Mouse (Mus musculus) cortical plate, adult 2 months (tissue): ENCODE results near the gene E130311K13Rik. TPM values are rescaled to one million over a fixed set of nuclear protein-coding genes. Genes with fewer than 3 reads are reported as not detected.

ENCODE experiments used
- H3K27ac ChIP-seq: fragments of 200-500 bp; 2 replicates; pipeline ENCODE4 v1.5.1; 2012; ENCODE audit warnings: low read length, control low read depth, inconsistent platforms; ENCODE audit not compliant: insufficient read depth
- H3K4me1 ChIP-seq: fragments of 200-500 bp; 2 replicates; pipeline ENCODE4 v1.6.1; 2011; ENCODE audit warnings: low read length; ENCODE audit not compliant: control insufficient read depth, insufficient read depth
- H3K4me3 ChIP-seq: fragments of 200-500 bp; 2 replicates; pipeline ENCODE4 v1.5.1; 2011; ENCODE audit warnings: mild to moderate bottlenecking, low read length, control low read depth; ENCODE audit not compliant: insufficient read depth
- CTCF ChIP-seq: fragments of 200-500 bp; IDR thresholded peaks from 2 replicates; pipeline ENCODE4 v1.5.1; 2011; ENCODE audit warnings: mild to moderate bottlenecking, control low read depth, low read length; ENCODE audit not compliant: insufficient read depth; ENCODE audit errors: extremely low read depth
- POLR2A ChIP-seq: fragments of 200-500 bp; IDR thresholded peaks from 2 replicates; pipeline ENCODE4 v1.6.1; 2011; ENCODE audit warnings: mild to moderate bottlenecking, low read length, control low read depth; ENCODE audit not compliant: insufficient read depth; ENCODE audit errors: extremely low read depth
- polyA plus RNA-seq: library from polyadenylated mRNA; depleted of rRNA; stranded (reverse); fragments of >200 nt; gene quantifications from 2 replicates; pipeline ENCODE4 v1.2.3, GENCODE M21; 2012; rRNA removed

The E130311K13Rik gene
- polyA plus RNA-seq, 1 experiment = 9.0 TPM

GRCm38 (mm10) chr3:63897177-63897576, 32.1 kb downstream of the E130311K13Rik start:
- no peak overlapping the region for H3K4me3 ChIP-seq
- TF ChIP-seq CTCF (no peak), POLR2A (no peak)
- H3K27ac ChIP-seq = no peak overlapping the region
- no peaks in the 10 kb centered on the region for H3K4me1 ChIP-seq

- no peak overlapping the region for H3K27ac ChIP-seq
- H3K4me1 ChIP-seq = no peaks in the 10 kb centered on the region
- H3K4me3 ChIP-seq = no peak overlapping the region
- TF ChIP-seq POLR2A (no peak), CTCF (no peak)
Measured at GRCm38 (mm10) chr3:63896303-63896702, 33.0 kb downstream of the E130311K13Rik start.

- Histone ChIP-seq H3K27ac (no peak overlapping the region), H3K4me3 (no peak overlapping the region), H3K4me1 (no peaks in the 10 kb centered on the region)
- TF ChIP-seq POLR2A (no peak), CTCF (no peak)
Measured at GRCm38 (mm10) chr3:63895786-63896185, 33.5 kb downstream of the E130311K13Rik start.

GRCm38 (mm10) chr3:63893677-63894076, 35.6 kb downstream of the E130311K13Rik start:
- H3K4me1 ChIP-seq = no peaks in the 10 kb centered on the region
- no peak for TF ChIP-seq POLR2A
- TF ChIP-seq CTCF = no peak
- H3K27ac ChIP-seq = no peak overlapping the region
- H3K4me3 ChIP-seq = no peak overlapping the region

GRCm38 (mm10) chr3:63892154-63892553, 37.1 kb downstream of the E130311K13Rik start:
- Histone ChIP-seq H3K4me3 (no peak overlapping the region), H3K27ac (no peak overlapping the region), H3K4me1 (no peaks in the 10 kb centered on the region)
- TF ChIP-seq POLR2A (no peak), CTCF (no peak)

GRCm38 (mm10) chr3:63881065-63881464, 48.2 kb downstream of the E130311K13Rik start:
- Histone ChIP-seq H3K4me3 (no peak overlapping the region), H3K4me1 (no peaks in the 10 kb centered on the region), H3K27ac (no peak overlapping the region)
- TF ChIP-seq POLR2A (no peak), CTCF (no peak)

GRCm38 (mm10) chr3:63878995-63879666, 50.1 kb downstream of the E130311K13Rik start:
- Histone ChIP-seq H3K27ac (no peak overlapping the region), H3K4me1 (no peaks in the 10 kb centered on the region), H3K4me3 (no peak overlapping the region)
- TF ChIP-seq CTCF = no peak
- no peak for TF ChIP-seq POLR2A

GRCm38 (mm10) chr3:63872818-63873217, 56.5 kb downstream of the E130311K13Rik start:
- TF ChIP-seq POLR2A (no peak), CTCF (no peak)
- H3K4me3 ChIP-seq = no peak overlapping the region
- no peak overlapping the region for H3K27ac ChIP-seq
- no peaks in the 10 kb centered on the region for H3K4me1 ChIP-seq

GRCm38 (mm10) chr3:63871249-63871648, 58.0 kb downstream of the E130311K13Rik start:
- H3K4me1 ChIP-seq = no peaks in the 10 kb centered on the region
- no peak overlapping the region for H3K27ac ChIP-seq
- TF ChIP-seq CTCF = no peak
- no peak for TF ChIP-seq POLR2A
- H3K4me3 ChIP-seq = no peak overlapping the region

GRCm38 (mm10) chr3:63868285-63868684, 61.0 kb downstream of the E130311K13Rik start:
- Histone ChIP-seq H3K27ac (no peak overlapping the region), H3K4me1 (no peaks in the 10 kb centered on the region; the same call in 1 of the 2 replicates), H3K4me3 (no peak overlapping the region)
- no peak for TF ChIP-seq POLR2A
- TF ChIP-seq CTCF = no peak

- H3K4me1 ChIP-seq = peaks cover 1% of the 10 kb centered on the region; the same call in 1 of the 2 replicates
- no peak overlapping the region for H3K4me3 ChIP-seq
- TF ChIP-seq POLR2A (no peak), CTCF (no peak)
- H3K27ac ChIP-seq = no peak overlapping the region
Measured at GRCm38 (mm10) chr3:63865069-63865468, 64.2 kb downstream of the E130311K13Rik start.

Other genes starting within 250 kb of the E130311K13Rik start
- gene Plch1, start 30.0 kb downstream of the E130311K13Rik start, polyA plus RNA-seq = 5.0 TPM in 2 replicates
- gene Slc33a1, start 35.3 kb upstream of the E130311K13Rik start, polyA plus RNA-seq = 17.7 and 18.5 TPM in 2 replicates
- gene Gmps, start 46.6 kb upstream of the E130311K13Rik start, polyA plus RNA-seq = 15.9 and 16.1 TPM in 2 replicates
- gene Vmn2r1, start 152.1 kb upstream of the E130311K13Rik start, polyA plus RNA-seq = 0.38 and 0.42 TPM in 2 replicates
- not detected in 2 replicates for gene Vmn2r2, start 212.5 kb upstream of the E130311K13Rik start, polyA plus RNA-seq